Mouse (Mus musculus): Measurements from ENCODE around the gene Gm42715. TPM values are rescaled to one million over a fixed set of nuclear protein-coding genes. Genes with fewer than 3 reads are reported as not detected.
"Not testable (repeated sequence)": the region's sequence is repeated elsewhere in the genome, so short reads cannot be mapped to it uniquely, and the experiment has no call there.

Gene Gm42715
- total RNA-seq, 2 experiments from 2014 or later = 10.6 to 11.6 TPM

DNA sequence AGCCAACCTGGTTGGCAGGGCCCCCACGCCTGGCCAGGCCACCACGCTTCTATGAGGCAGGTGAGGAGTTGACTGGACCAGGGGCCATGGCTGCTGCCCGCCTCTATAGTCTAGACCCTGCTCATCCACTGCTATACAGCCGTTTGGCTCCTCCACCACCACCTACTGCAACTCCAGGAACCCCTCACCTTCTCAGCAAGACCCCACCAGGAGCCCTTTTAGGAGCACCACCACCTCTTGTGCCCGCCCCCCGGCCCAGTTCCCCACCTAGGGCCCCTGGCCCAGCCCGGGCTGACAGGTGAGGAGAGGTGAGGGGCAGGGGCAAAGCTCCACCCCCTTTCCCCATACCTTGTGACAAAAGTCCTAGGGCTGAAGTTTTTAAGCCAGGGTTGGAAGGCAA is 29.4 kb upstream of the Gm42715 start:
- intact Hi-C loops (cut with DNase I) = loop anchor here (5.0 kb wide), 1 partner anchor 183 kb away; no protein-coding TSS in a partner anchor
- no peak for DNase-seq (ENCODE audit: low spot score in 2 of 2)

DNA sequence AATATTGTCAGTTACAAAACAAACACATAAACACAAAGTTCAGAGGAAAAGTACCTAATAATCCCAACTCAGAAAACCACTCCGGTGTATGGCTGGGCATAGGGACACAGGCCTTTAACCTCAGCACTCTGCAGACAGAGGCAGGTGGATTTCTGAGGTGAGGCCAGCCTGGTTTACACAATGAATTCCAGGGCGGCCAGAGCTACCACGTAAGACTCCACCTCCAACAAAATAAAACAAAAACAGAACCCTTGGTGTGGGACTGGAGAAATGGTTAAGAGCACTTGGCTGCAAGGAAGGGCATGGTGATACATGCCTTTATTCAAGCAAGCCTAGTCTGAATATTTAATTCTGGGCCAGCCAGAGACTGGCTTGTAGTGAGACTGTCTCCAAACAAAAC is 27.5 kb upstream of the Gm42715 start:
- intact Hi-C loops (cut with DNase I) = no loop called here
- DNase-seq (ENCODE audit: low spot score in 2 of 2) = no peak

DNA sequence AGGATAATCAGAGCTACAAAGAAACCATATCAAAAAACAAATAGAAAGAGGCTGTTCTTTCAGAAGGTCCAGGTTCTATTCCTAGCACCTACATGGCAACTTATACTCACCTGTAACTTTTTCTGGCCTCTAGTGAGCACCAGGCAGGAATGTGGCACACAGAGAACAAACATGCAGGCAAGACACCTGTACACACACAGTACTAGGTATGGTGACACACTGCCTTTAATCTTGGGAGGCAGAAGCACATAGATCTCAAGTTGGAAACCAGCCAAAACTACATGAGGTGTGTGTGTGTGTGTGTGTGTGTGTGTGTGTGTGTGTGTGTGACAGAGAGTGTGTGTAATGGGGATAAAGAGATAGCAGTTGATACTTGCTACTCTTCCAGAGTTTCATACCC is 24.7 kb upstream of the Gm42715 start:
- no peak for DNase-seq (ENCODE audit: low spot score in 2 of 2)
- intact Hi-C loops (cut with DNase I) = no loop called here

DNA sequence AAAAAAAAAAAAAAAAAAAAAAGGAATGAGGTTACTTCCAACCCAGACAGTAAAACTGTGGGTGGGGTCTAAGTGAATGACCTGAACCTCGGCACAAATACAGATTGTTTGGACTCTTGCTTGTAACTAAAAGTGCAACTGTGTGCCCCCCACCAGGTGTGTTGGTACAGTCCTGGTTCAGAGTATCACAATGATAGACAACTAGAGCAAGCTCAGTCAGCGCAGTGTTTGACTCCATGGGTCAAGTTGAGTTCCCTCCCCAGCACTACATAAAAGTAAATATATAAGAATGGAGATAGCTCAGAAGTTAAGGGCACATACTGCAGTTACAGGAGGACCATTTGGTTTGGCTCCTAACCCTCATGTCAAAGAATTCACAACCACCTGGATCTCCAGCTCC is 22.0 kb upstream of the Gm42715 start:
- intact Hi-C loops (cut with DNase I) = no loop called here
- no peak for DNase-seq (ENCODE audit: low spot score in 2 of 2)

DNA sequence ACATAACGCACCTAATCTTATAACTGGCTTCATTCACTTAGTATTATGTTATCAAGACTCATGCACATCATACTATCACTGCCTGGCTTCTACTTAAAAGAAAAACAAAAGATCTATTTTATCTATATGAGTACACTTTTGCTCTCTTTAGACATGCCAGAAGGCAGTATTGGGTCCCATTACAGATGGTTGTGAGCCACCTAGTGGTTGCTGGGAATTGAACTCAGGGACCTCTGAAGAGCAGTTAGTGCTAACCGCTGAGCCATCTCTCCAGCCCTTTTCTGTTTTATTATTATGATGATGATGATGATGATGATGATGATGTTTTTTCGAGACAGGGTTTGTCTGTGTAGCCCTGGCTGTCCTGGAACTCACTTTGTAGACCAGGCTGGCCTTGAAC is 21.0 kb upstream of the Gm42715 start:
- peak in 1 of 2 experiments; percentile 47 for DNase-seq (ENCODE audit: low spot score in 2 of 2)
- intact Hi-C loops (cut with DNase I) = loop anchor here (2.0 kb wide), 1 partner anchor 136 kb away; no protein-coding TSS in a partner anchor

DNA sequence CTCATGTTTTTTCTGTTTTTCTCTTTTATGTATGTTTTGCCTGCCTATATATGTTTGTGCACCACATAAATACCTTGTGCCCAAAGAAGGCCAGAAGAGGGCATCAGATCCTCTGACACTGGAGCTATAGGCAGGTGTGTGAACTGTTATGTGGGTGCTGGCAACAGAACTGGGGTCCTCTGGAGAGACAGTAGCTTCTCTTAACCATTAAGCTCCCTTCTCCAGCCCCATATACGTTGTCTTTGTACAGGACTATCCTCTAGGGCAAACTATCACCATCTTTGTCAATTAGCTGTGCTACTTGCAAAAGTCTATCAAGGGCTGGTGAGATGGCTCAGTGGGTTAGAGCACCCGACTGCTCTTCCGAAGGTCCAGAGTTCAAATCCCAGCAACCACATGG is 11.1 kb upstream of the Gm42715 start:
- intact Hi-C loops (cut with DNase I) = no loop called here
- no peak for DNase-seq (ENCODE audit: low spot score in 2 of 2)

DNA sequence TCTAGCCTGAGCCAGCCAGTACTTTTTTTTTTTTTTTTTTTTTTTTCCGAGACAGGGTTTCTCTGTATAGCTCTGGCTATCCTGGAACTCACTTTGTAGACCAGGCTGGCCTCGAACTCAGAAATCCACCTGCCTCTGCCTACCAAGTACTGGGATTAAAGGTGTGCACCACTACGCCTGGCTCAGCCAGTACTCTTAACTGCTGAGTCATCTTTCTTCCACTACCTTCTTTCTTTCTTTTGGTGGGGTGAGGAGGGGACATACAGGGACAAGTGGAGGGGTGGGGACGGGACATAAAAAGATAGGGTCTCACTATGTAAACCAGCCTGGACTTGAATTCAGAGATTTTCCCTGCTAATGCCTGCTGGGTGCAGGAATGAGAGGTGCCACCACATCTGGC is 9.6 kb upstream of the Gm42715 start:
- DNase-seq (ENCODE audit: low spot score in 2 of 2); intact Hi-C loops (cut with DNase I): not testable (repeated sequence)

DNA sequence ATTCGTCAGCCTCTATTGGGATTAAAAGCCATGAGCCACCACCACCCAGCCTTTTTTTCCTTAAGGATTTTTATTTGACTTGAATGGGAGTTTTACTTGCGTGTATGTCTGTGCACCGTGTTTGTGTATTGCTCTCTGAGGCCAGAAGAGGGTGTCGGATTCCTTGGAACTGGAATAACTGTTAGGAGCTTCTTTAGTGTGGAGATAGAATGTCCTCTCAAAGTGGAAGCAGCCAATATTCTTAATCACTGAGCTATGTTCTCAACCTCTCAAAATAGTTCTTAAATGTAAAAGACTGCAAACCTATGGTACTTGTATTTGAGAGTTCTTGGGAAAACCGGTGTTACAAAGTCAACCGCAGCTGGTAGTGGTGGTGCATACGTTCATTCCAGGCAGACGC is 8.1 kb upstream of the Gm42715 start:
- DNase-seq (ENCODE audit: low spot score in 2 of 2) = no peak
- intact Hi-C loops (cut with DNase I) = no loop called here

DNA sequence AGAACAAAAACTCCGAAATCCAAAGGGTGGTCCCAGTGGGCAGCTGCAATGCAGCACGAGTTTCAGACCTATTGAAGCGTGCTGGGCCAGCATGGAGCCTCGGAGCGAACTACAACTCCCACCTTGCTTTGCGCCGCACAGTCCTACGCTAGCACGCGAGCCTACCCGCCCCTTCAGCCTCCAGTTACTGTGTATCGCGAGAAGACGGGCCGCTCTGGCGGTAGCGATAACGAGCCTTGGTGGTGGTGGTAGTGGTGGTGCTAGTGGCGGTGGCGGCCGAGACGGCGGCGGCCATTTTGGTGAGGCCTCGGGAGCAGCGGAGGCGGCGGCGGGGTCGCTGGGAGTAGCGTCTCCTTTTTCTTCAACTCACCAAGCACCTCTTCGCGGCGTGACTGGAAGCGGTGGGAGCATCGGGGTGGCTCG is 7.6 kb upstream of the Gm42715 start, which contains the start of gene Srcap:
Gene Srcap (plus strand): TSS at position 176 of the 423 bp plus-strand sequence.
- intact Hi-C loops (cut with DNase I) = loop anchor here (1.0 kb wide), 1 partner anchor 34 kb away; no protein-coding TSS in a partner anchor
- peak; percentile 95 to 98 for DNase-seq (ENCODE audit: low spot score in 2 of 2)

DNA sequence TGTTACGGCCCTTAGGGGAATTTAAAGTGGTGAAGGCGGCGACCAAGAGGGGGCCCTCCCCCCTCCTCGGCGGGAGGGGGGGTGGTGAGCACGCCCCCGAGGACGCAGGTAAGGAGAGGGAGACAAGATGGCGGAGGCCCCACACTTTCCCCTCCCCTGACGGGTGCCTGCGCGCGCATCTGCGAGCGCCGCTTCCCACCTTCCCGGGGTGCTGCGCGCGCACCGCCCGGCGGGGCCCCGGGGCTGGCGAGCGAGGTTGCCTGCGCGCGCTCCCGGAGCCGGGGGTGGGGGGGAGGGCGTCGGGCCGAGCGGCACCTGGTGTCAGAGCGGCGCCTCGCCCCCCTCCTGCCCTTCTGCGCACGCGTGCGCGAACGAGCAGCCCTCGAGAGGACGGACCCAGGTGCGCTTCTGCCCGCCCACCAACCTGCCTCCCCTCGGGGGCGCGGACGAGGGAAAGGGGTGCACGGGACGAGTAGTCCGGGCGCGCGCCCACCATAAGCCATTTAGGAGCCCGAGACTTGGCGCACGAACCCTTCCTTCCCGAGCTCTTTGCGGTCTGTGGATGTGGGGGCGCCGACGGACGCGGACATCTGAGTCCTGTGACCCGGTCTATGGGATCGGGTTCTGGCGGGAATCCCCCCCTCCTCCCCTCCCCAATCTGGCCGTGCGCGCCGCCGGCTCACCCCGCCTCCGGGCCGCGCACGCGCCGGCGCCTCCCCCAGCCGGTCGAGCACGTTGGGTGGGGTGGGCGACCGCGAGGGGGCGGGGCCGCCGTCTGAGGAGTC is 7.0 kb upstream of the Gm42715 start:
- intact Hi-C loops (cut with DNase I) = loop anchor here (1.0 kb wide), 1 partner anchor 34 kb away; no protein-coding TSS in a partner anchor

DNA sequence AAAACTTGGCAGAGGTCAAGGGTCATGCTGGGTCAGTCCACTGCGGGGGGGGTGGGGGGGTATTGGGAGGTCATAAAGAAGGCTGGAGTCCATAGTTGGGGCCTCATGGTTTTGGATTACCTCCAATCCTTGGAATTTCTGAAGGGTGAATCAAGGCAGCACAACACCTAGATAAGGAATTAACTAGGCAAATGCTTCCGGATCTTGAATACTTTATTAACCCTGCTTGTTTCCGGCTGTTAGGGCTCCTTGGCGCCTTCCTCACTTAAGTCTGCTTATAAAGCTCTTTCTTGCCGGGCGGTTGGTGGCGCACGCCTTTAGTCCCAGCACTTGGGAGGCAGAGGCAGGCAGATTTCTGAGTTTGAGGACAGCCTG is 6.4 kb upstream of the Gm42715 start:
- DNase-seq (ENCODE audit: low spot score in 2 of 2) = peak in 1 of 2 experiments; percentile 26
- intact Hi-C loops (cut with DNase I) = no loop called here

More for the DNA sequence above, 7.0 kb upstream of the Gm42715 start:
- DNase-seq (ENCODE audit: low spot score in 2 of 2) = peak; percentile 87 to 89

DNA sequence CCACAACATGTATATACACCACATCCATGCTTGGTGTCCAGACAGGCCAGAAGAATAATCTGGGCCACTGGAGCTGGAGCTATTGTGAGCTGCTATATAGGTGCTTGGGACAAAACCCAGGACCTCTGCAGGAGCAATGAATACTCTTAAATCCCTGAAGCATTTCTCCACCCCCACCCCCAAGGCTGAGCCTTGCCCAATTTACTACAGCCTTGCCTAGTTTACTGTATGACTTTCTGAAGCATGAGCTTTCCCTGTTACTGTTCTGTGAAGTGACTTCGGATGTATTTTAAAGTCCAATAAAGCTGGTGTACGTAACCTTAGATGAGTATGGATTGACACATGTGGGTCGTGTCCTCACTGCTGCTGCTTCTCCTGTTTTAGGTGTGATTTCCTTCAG is 5.6 kb upstream of the Gm42715 start:
- DNase-seq (ENCODE audit: low spot score in 2 of 2) = no peak
- intact Hi-C loops (cut with DNase I) = no loop called here

DNA sequence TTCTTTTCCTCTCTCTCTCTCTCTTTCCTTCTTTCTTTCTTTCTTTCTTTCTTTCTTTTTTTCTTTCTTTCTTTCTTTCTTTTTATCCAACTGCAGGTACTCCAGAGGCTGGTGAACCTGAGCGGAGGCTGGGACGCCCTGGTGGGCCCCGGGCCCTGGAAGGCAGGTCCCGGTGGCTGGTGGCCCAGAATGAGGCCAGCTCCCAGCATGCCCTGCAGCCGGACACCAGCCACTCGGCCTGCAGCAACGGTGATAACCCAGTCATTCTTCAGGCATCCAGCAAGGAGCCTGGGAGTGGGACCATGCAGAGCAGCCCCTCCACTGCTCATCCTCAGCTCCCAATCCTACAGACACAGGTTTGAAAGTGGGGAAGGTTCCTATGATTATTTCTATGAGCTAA is 3.5 kb upstream of the Gm42715 start:
- DNase-seq (ENCODE audit: low spot score in 2 of 2) = no peak
- intact Hi-C loops (cut with DNase I) = no loop called here

DNA sequence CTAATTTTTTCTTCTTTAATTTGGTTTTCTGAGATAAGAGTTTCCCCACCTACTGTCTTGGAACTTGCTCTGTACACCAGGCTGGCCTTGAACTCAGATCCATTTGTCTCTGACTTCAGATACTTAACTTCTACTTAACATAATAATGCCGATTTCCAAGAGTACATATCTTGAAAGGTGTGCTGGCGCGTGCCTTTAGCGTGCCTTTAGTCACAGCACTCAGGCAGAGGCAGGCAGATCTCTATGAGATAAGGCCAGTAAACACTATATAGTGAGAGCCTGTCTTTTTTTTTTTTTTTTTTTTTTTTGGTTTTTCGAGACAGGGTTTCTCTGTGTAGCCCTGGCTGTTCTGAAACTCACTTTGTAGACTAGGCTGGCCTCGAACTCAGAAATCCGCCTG is 3.0 kb upstream of the Gm42715 start:
- no peak for DNase-seq (ENCODE audit: low spot score in 2 of 2)
- intact Hi-C loops (cut with DNase I) = no loop called here

DNA sequence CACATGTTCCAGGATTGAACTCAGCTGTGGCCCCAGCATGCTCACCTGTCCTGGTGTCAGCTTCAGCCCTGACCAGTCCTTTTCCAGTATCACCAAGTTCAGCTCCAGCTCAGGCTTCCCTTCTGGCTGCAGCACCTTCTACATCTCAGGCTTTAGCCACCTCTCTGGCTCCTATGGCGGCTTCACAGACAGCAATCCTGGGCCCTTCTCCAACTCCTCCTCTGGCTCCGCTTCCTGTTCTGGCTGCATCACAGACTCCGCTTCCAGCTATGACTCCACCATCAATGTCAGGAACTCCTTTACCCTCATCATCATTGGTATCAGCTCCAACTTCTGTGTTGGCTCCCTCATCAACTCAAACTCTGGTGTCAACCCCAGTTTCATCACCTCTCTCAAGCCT is 22.3 kb downstream of the Gm42715 start:
- intact Hi-C loops (cut with DNase I) = no loop called here
- DNase-seq (ENCODE audit: low spot score in 2 of 2) = peak in 1 of 2 experiments; percentile 27

DNA sequence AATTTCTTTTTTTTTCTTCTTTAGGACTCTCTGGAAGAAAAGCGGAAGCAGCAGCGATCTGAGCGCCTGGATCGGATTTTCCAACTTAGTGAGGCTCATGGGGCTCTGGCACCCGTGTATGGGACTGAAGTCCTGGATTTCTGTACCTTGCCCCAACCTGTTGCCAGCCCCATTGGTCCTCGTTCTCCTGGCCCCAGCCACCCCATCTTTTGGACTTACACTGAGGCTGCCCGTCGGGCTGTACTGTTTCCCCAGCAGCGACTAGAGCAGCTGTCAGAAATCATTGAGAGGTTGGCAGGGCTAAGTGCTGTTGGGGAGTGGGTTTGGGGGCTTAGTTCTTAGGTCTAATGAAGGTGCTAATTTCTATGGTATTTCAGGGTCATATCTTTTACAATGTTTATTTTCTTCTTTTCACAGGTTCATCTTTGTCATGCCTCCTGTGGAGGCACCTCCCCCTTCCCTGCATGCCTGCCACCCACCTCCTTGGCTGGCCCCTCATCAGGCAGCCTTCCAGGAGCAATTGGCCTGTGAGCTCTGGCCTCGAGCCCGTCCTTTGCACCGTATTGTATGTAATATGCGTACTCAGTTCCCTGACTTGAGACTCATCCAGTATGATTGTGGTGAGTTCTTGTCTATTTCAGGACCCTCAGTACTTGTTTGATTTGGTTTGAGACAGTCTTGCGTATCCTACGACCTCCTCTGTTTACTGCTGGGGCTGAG is 29.9 kb downstream of the Gm42715 start:
- intact Hi-C loops (cut with DNase I) = no loop called here
- peak in 1 of 2 experiments; percentile 13 for DNase-seq (ENCODE audit: low spot score in 2 of 2)

DNA sequence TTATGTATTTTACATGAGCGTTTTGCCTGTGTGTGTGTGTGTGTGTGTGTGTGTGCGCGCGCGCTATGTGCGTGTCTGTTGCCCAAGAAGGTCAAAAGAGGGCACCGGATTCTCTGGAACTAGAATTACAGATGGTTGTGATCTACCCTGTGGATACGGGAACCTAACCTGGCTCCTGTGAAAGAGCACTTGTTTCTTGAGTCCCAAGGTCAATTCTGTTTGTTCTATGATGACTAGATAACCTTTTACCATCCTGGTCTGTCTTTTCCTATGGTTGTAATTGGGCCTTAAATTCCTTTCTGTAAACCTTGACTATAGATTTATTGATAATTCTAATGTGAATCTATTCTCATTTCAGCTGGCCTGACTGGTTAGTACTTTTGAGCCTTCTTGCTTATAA is 32.2 kb downstream of the Gm42715 start:
- intact Hi-C loops (cut with DNase I) = no loop called here
- DNase-seq (ENCODE audit: low spot score in 2 of 2) = no peak

DNA sequence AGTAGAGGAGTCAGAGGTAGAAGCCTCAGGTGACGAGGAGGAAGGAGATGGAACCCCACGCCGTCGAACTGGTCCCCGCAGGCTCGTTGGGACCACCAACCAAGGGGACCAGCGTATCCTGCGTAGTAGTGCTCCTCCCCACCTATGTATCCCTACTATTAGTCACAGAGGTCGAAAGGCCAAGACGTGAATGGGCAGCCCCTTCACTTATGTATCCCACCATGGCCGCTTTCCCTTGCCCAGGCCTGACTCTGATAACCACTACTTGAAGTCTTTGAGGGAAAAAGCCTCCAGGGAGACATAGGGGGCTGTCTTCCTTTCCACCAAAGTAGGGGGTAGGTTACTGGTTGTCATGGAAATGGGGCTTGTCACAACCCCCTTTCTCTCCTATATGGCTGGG is 41.2 kb downstream of the Gm42715 start:
- intact Hi-C loops (cut with DNase I) = no loop called here
- DNase-seq (ENCODE audit: low spot score in 2 of 2) = no peak

DNA sequence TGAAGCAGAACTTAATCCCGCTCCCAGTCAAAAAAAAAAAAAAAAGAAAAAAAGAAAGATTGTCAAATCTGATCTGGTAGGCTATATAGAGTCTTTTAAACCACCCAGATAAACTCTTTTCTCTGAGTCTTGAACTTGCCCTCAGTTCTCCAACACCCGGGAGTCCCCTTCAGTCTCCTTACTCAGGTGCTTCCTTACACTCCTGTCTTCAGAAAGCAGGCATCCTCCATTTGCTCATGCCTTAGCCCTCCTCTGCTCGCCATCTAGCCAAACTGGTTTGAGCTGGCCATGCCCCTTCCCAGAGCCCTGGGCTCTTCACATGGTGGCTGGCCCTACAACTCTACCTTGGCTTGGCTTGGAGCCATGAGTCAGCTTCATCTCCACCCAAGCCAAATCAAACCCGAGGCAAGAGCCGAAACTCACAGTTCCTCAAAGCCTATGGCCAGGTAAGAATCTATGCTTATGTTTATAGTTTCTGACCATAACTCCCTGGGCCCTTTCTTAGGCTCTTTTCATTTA is 42.0 kb downstream of the Gm42715 start, which contains the start of gene Tmem265:
Gene Tmem265 (plus strand): TSS at position 51 of the 519 bp plus-strand sequence.
- intact Hi-C loops (cut with DNase I) = no loop called here
- DNase-seq (ENCODE audit: low spot score in 2 of 2) = no peak

DNA sequence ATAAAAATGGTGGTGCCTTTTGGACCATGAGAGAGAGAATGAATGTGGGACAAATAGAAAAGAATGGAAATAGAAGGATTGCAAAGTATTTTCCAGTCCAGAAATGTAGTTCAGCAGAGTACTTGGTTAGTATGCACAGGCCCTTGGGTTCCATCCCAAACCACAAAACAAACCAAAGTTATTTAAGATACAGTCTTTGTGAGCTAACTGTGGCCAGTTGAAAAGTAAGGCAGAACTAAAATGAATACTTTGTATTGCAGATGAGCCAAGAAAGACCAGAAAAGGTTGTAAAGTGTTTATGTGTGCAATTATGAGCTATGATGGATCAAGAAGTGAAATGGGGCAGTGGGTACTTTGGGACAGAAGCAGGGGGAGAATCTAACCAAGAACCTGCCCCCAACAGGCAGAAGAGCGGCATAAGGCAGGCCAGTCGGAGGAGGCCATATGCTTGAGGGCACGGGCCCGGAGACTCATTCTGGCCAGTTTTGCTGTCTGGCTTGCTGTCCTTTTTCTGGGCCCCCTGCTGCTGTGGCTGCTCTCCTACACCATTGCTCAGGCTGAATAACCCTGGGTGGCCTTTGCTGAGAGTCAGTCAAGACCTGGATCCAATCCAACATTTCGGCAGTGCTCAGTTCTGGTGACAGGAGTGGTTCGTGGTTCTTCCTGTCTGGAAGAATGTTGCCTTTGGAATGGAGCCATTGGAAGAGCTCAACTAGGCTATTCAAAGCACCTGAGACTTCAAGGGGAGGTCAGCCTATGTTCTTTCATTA is 45.2 kb downstream of the Gm42715 start:
- no peak for DNase-seq (ENCODE audit: low spot score in 2 of 2)
- intact Hi-C loops (cut with DNase I) = no loop called here
